Mouse (Mus musculus) urinary bladder, postnatal 14 days (tissue): ENCODE results near the gene 4930453N24Rik.

Experiments
- DNase-seq: peaks from one replicate; pipeline ENCODE4 v3.0.0; 2021; ENCODE audit warnings: low spot score

4930453N24Rik gene

DNA sequence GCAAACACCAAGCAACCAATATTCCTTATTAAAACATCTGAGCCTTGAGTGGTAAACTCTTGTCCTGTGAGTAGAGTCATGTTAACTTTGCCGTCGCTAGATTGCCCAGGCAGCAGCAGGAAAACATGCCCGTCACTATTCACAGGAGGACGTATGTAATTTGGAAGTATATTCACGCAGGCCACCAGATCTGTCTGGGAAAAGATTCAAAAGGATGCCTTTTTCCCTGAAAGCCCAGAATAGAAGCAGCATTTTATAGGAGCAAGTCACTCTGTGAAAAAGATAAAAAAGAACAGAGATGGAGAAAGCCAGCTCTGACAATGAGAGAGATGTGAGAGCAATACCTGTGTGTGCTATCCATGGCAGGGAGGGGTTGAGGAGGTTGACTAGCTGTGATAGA lies 49.4 kb downstream of the 4930453N24Rik start:
- no peak for DNase-seq

DNA sequence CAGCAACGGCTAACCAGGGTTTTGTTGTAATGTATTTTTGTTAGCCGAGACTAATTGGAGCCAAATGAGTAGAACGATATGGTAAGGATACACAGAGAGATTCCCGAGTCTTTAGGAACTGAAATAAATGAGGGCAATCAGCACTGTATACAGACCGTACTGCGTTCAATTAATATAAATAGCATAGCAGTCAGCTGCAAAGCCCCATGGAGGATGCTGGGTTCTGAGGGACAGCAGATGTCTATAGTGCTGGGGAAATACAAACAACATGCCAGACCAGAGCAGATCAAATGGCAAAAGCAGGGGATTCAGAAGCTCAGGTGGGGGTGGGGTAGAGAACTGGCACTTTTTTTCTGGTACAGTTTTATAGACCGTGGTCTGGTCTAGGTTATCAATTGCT lies 51.9 kb downstream of the 4930453N24Rik start:
- no peak for DNase-seq

DNA sequence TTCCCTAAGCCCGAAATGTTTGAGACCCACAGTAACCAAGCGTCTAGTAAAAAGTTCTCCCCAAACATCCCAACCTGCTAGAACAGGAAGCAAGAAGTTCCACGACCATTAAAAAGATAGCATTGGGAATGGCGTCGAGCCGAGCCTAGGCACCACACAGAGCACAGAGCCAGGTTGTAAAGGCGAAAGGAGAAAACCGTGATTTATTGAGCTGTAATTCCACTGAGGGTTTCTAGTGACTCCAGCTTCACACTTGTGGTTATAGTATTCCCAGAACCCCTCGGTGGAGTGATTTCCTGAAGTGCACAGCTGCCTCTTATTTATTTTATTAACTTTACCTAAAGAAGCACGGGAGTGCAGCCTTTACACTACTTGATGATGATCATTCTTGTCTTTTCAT lies 53.1 kb downstream of the 4930453N24Rik start:
- no peak for DNase-seq

DNA sequence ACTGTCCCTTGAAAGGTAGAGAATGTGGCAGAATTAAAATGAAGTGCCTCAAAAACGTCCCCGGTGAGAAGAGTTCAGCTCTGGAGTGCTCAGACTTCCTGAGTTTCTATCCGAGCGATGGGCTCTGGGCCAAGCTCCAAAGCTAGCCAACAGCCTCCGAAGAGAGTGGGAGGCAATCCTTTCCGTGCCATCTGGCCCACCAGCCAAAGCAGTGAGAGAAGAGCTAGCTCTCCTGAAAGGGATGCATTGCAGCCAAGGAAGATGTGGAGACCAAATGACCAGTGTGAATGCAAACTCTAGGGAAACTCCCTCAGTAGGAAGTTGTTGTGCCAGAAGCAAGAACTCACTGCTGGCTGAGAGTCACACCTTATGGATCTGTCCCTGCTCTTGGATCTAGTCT lies 59.1 kb downstream of the 4930453N24Rik start:
- DNase-seq = peak; percentile 19
